Mouse (Mus musculus) gastrocnemius, postnatal 14 days (tissue): ENCODE results near the gene Rbpjl. TPM values are rescaled to one million over a fixed set of nuclear protein-coding genes. Genes with fewer than 3 reads are reported as not detected.
A peak's percentile ranks its signal among the peaks of the same experiment; 100 is the strongest.

Experiments used
- DNase-seq: peaks from one replicate; pipeline ENCODE4 v3.0.0; 2021; ENCODE audit warnings: mixed read lengths
- intact Hi-C: fragments of 180-260 bp; cut with DNase I; formaldehyde crosslinking; loops from one replicate; pipeline ENCODE4 v1.15.1; 2025; ENCODE audit warnings: low total_unique reads
- total RNA-seq, 2 experiments: library from RNA; stranded (reverse); gene quantifications; 2 replicates each; pipeline ENCODE4 v1.2.3; 2021

Gene Rbpjl
- total RNA-seq, 2 experiments from 2014 or later, result 0.07 TPM; not detected in 1

GRCm38 (mm10) chr2:164440314-164440713 lies 37.4 kb downstream of the Rbpjl start:
- intact Hi-C loops, result no loop called here
- no peak for DNase-seq

- intact Hi-C loops, result no loop called here
- DNase-seq, result peak; percentile 37
Measured at GRCm38 (mm10) chr2:164441155-164441554, 38.2 kb downstream of the Rbpjl start.

- intact Hi-C loops, result no loop called here
- no peak for DNase-seq
Measured at GRCm38 (mm10) chr2:164441731-164442130, 38.8 kb downstream of the Rbpjl start.

DNA sequence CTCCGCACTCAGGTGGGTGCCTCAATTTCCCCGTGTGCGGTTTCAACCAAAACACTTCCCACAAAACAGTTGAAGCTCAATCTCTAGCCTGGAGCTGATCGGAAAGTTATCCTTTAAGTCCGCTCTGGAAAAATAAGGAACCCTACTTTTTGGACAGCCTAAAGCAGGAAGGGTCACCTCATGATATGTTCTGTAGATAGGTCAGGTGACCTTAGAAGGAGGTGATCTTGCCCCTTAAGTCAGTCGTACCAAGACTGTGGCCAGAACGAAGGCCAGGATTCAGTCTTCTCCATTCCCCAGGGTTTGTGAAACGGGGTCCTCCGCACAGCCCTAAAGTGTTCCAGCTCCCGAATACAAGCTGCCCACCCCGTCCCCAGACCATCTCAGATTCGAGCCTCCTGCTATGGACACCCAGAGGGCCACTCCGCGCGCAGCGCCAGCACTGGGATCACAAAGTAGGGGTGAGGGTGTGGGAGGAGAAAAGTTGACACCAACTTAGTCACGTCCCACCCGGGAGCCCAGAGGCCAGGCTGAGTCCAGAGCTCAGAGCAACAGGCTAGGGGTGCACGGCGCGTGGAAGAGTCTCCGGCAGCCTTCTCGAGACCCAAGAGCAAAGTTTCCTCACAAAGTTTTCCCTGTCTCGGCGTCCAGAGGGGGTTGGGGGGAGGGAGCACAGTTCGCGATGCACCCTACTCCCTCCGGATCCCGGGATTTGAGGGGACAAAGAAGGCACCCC lies 39.5 kb downstream of the Rbpjl start:
- DNase-seq, result peak; percentile 63
- intact Hi-C loops, result no loop called here

DNA sequence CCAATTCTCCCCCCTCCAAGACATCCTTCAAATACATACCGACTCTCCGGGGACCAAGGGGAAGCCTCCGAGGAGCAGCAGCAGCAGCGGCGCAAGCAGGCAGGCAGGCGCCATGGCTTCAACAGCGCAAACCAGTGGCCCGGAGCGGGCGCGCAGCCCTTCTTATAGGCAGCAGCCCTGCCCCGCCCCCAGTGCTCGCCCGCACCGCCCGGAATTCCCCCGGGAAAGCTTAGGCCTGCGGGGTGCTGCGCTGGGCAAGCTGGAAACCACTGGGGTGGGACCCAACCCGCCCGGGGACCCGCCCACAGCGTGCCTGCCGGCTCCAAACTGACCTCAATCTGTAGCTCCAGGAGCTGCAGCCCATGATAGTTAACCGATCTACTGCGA lies 40.1 kb downstream of the Rbpjl start:
- intact Hi-C loops, result no loop called here
- DNase-seq, result peak; percentile 87

DNA sequence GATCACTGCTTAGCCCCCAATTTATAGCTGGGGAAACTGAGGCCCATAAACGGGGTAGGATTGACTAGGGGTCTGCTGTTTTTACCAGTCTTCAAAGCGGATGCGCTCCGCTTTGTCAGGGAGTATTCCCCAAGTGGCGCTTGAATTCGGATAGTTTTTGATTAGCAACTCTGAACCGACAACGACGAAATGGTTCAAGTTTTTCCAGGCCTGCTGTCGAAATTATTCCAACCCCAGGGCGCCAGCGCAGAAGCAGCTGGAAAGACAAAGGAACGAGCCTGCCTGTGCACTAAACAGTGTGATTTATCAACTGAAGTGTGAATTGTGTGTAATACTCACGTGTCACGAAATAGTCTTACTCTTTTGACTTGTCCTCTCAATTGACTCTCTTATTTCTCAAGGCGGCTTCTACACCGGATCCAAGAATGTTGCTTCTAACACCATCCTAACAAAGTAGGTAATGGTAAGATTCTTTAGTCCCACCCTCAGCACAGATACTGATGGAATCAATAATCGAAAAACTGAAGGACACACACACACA lies 40.6 kb downstream of the Rbpjl start, which contains the start of gene Sdc4:
Sdc4 (minus strand) TSS at position 428 of the 541 bp plus-strand sequence.
- intact Hi-C loops, result no loop called here
- DNase-seq, result no peak

- DNase-seq, result no peak
- intact Hi-C loops, result no loop called here
Measured at GRCm38 (mm10) chr2:164444701-164445100, 41.8 kb downstream of the Rbpjl start.

DNA sequence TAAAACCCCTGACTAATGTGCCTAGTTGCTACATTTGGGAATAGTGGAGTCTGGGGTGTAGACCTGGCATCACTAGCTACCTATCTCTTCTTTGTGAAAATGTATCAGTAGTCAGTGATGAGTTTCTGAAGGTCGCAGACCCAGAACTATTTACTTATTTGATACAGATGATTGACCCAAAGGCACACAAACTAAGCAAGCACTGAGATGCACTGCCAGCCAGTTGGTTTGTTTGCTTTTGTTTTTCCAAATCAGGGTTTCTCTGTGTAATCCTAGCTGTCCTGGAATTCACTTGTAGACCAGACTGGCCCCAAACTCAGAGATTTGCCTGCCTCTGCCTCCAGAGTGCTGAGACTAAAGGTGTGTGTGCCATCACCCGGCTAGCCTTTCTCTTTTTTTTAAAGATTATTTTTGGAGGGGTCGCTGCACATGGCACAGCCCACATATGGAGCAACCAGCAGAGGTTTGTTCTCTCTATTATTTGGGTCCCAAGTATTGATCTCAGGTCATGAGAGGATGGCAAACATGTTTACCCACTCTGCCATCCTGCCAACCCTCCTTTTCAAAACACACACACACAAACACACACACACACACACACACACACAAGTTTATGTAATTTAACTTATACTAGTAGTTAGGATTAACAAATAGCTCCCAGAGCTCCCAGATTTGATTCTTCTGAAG lies 42.6 kb downstream of the Rbpjl start:
- intact Hi-C loops, result no loop called here

GRCm38 (mm10) chr2:164446086-164446469 lies 43.1 kb downstream of the Rbpjl start:
- DNase-seq, result no peak
- intact Hi-C loops, result no loop called here

More for the DNA sequence above, 42.6 kb downstream of the Rbpjl start:
- DNase-seq, result no peak

GRCm38 (mm10) chr2:164448140-164448539 lies 45.2 kb downstream of the Rbpjl start:
- no peak for DNase-seq
- intact Hi-C loops, result no loop called here

- no peak for DNase-seq
- intact Hi-C loops, result no loop called here
Measured at GRCm38 (mm10) chr2:164448921-164449320, 46.0 kb downstream of the Rbpjl start.

DNA sequence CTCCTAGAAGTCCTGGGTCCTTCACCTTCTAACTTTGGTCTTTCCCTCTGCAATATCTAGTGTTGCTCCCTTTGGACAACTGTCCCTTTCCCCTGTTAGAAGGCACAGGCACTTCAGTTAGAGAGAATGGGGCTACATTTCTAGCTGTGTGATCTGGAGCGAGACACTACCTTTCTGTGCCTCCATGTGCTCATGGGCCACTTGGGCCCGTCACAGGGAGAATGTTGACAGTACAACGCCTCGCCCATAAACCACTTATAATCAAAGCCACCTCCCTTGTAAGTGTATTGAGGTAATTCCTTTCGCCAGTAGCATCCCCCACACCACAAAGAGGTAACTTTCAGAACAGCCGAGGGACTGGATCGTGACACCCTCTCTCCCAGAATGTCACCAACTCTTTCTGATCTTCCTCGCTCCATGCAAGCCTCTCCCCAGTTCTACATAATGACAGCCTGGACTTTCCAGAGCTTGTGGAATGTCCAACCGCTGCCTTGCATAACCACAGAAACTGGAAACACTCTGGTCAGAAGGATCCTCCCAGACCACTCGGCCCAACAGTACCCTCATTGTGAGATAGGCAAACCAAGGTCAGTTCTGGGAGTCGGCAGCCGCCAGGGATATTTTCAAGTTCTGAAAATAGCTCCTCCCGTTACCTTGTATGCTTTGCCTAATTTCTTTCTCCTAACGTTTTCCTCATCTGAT lies 46.6 kb downstream of the Rbpjl start:
- DNase-seq, result no peak
- intact Hi-C loops, result no loop called here

GRCm38 (mm10) chr2:164452000-164452676 lies 49.2 kb downstream of the Rbpjl start:
- no peak for DNase-seq

DNA sequence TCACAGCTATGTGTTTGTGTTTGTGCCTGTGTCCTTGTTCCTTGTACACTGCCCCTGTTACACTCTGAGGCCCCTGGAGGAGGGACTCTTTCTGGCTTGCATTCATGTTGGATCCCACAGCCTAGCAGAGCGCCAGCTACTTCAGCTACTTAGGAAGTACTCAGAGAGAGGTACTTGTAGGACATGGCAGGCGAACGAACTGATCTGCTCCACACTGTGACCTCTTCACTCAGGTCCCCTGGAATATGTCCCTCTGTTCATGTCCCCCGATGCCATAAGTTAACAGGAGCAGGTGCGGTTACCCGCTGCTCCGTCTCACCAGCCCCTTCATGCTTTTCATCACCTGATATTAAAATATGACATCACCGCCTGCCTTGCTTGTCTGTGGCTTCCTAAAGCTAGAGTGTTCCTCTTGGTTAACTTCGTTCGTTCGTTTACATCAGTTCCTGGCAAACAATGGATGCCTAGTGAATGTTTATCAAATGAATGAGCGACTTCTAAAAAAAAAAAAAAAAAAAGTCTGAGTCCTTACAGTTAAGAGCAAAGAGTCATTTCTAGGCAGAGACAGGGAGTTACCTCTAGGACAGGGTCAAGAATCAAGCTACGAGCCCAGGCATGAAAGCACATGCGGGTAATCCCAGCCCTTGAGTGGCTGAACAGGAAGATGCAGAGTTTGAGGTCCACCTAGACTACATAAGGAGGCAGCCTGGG lies 50.3 kb downstream of the Rbpjl start:
- intact Hi-C loops, result no loop called here
- no peak for DNase-seq

More at GRCm38 (mm10) chr2:164452000-164452676, 49.2 kb downstream of the Rbpjl start:
- intact Hi-C loops, result no loop called here

- intact Hi-C loops, result no loop called here
- DNase-seq, result no peak
Measured at GRCm38 (mm10) chr2:164453887-164454500, 51.1 kb downstream of the Rbpjl start.

DNA sequence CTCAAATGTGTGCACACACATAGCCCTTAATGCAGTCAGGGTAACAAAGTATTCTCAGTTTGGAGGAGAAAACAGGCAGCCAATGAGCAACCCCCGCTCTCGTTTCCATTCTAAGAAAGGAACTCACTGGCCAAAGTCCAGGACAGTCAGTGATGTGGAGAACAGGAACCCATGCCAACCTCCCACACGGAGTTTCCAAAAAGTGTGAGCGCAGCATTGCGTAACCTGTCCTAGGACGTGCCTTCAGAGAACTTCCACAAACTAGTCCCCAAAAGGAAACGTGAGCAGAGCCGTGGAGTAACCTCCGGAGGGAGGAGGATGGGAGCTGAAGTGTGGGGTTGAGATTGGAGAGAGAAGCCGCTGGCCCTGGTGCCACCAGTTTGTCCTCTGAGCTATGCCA lies 51.9 kb downstream of the Rbpjl start:
- intact Hi-C loops, result no loop called here
- DNase-seq, result peak; percentile 66

DNA sequence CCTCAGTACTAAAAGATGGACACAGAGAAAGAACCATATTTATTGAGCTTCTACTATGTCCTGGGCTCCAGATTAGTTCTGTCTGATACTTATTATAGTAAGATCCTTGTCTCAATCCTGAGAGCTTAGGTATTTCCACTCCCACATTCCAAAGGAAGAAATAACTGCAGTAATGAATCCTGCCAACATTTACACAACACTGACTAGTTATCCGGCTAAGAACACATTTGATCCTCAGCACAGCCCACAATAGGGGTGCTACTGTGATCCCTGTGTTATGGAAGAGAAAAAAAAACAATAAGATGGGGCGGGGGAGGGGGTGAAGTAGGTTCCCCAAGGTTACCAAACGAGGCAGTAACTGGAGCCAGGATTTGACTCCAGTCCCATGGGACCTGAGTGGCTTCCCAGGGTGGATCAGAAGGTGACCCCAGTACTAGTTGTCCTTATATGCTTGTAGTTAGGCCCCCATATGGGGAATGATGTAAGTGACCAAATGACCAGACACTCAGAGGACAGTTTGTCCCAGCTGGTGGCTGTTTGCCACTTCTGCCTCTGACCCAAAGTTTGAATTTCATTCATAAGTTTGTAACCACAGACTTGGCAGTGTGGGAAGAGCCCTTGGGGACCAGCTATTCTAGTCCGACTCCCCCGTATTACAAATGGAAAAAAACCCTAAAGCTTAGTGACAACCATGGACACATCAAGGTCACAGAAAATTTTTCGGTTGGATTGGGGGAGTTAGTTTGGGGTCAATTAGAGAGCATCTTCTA lies 52.7 kb downstream of the Rbpjl start:
- intact Hi-C loops, result no loop called here
- peak; percentile 60 for DNase-seq

DNA sequence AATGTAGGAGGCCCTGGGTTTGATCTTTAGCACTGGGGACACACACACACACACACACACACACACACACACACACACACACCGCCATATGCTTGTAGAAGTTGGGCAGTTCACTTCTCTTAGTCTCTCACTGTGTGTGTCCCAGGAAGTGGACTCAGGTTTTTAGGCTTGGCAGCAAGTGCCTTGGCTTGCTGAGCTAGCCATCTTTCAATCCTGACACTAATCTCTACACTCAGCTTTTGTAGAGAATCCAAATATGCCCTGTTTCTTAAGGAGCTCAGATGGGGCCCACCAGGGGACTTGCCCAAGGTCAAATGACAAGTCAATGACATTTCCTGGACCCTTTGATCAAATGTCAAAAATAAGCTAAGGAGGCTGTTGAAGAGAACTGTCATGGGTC lies 53.5 kb downstream of the Rbpjl start:
- no peak for DNase-seq
- intact Hi-C loops, result no loop called here
